Mouse (Mus musculus) heart, embryonic 11.5 days (tissue): ENCODE measurements around the gene Bnip2. TPM values are rescaled to one million over a fixed set of nuclear protein-coding genes. Genes with fewer than 3 reads are reported as not detected.

Experiments
- ATAC-seq: fragments of 200-750 bp; cut with Nextera tagmentation; replicated peaks from 2 replicates; pipeline ENCODE4 v1.8.0; 2017; ENCODE audit warnings: moderate library complexity; ENCODE audit not compliant: insufficient number of reproducible peaks, low FRiP score, low TSS enrichment
- H3K27ac ChIP-seq: fragments of 300-500 bp; sonication (generic); 2 replicates; pipeline ENCODE4 v1.5.1; 2014; ENCODE audit warnings: mild to moderate bottlenecking, low read depth, low read length
- H3K27me3 ChIP-seq: fragments of 300-500 bp; sonication (generic); 2 replicates; pipeline ENCODE4 v1.6.1; 2014; ENCODE audit warnings: mild to moderate bottlenecking, low read length, mixed read lengths; ENCODE audit not compliant: control insufficient read depth, insufficient read depth
- H3K36me3 ChIP-seq: fragments of 300-500 bp; sonication (generic); 2 replicates; pipeline ENCODE4 v1.6.1; 2014; ENCODE audit warnings: mild to moderate bottlenecking, low read length, moderate library complexity, mixed read lengths; ENCODE audit not compliant: control insufficient read depth, insufficient read depth
- H3K4me1 ChIP-seq: fragments of 300-500 bp; sonication (generic); 2 replicates; pipeline ENCODE4 v1.6.1; 2014; ENCODE audit warnings: low read length; ENCODE audit not compliant: control insufficient read depth, insufficient read depth
- H3K4me2 ChIP-seq: fragments of 300-500 bp; sonication (generic); 2 replicates; pipeline ENCODE4 v1.6.1; 2014; ENCODE audit warnings: mild to moderate bottlenecking, moderate library complexity
- H3K4me3 ChIP-seq: fragments of 300-500 bp; sonication (generic); 2 replicates; pipeline ENCODE4 v1.5.1; 2014; ENCODE audit warnings: low read depth, low read length
- H3K9ac ChIP-seq: fragments of 300-500 bp; sonication (generic); 2 replicates; pipeline ENCODE4 v1.6.1; 2014; ENCODE audit warnings: mild to moderate bottlenecking, low read depth, low read length, moderate library complexity
- H3K9me3 ChIP-seq: fragments of 300-500 bp; sonication (generic); replicated peaks from 2 replicates; pipeline ENCODE4 v1.6.1; 2016; ENCODE audit warnings: low read length; ENCODE audit not compliant: control insufficient read depth
- WGBS: fragments of 180-500 bp; shearing (Covaris S2); extraction: QIAGEN DNeasy Blood & Tissue Kit; methylation state at CpG from one replicate; pipeline ENCODE4 v1.1.7; 2014; ENCODE audit not compliant: insufficient replicate concordance; 5-methylcytosine and 5-hydroxymethylcytosine counted together
- polyA plus RNA-seq: library from polyadenylated mRNA; unstranded; fragments of >200 nt; fragmentation: Nextera tagmentation; extraction: Ambion mirVana; gene quantifications from 2 replicates; pipeline ENCODE4 v1.2.1, GENCODE M21; 2014

Gene Bnip2
- polyA plus RNA-seq, 1 experiment from 2014 or later: 124 TPM

DNA sequence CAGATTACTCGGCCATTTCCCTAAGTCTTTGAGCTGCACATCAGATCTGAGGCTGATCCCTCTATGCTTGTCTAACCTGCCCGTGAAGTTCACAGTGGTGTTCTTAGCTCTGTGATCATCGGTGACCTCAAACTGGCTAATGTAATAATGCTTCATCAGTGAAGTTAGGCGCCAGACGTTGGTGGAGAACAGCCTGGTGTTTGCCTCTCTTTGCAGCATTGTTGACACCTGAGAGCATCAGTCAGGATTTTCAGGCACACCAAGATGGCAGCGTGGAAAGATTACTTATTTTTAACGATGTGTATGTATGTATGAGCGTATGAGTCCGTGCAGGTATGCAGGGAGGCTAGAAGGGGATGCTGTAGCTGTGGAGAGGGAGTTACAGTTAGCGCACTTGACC is 3.2 kb upstream of the Bnip2 start:
- Histone ChIP-seq H3K9me3 (no peaks in the 10 kb centered on the region), H3K9ac (no peak overlapping the region), H3K27me3 (no peaks in the 10 kb centered on the region), H3K4me3 (no peak overlapping the region), H3K4me1 (peaks cover 10% of the 10 kb centered on the region), H3K4me2 (no peak overlapping the region), H3K36me3 (no peaks in the 10 kb centered on the region), H3K27ac (no peak overlapping the region)
- WGBS: 75% methylated on average over 10 of the region's 10 CpGs
- ATAC-seq: no peak

DNA sequence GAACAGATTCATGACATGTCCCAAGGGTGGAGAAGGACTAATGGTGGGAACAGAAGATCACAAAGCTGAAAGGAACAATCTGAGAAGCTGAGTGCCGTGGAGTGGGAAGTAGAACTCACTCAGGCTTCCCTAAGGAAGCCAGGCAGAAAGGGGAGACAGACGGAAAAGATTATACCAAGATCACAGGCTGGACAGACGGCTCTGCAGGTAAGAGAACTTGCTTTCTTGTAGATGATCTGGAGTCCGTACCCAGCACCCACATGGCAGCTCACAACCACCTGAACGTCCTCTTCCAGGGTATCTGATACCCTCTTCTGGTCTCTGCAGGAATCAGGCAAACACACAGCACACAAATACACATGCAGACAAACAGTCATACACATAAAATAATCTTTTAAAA is 2.7 kb upstream of the Bnip2 start:
- no peaks in the 10 kb centered on the region for H3K9me3 ChIP-seq
- no peaks in the 10 kb centered on the region for H3K27me3 ChIP-seq
- no peak overlapping the region for H3K9ac ChIP-seq
- peaks cover 10% of the 10 kb centered on the region for H3K4me1 ChIP-seq
- H3K4me2 ChIP-seq: no peak overlapping the region
- no peak overlapping the region for H3K27ac ChIP-seq
- no peaks in the 10 kb centered on the region for H3K36me3 ChIP-seq
- no peak overlapping the region for H3K4me3 ChIP-seq
- 74% methylated on average over 5 of the region's 5 CpGs for WGBS
- ATAC-seq: no peak

DNA sequence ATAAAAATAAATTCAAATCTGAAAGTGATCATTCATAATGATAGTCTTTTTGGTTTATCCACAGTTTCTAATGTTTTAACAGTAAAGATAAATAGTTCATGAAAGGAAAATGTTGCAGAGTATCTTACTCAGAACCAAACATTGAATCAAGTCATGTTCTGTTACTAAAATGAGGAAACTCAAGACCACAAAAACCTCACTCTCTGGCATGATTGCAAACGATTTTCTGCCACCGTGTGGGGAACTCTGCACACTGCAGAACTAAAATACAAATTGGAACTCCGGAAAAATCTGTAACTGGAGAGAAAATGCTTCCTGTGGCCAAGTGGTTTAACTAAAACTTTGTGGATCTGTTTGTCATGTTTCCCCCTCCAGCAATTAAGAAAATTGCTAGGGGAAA is 1.7 kb upstream of the Bnip2 start:
- Histone ChIP-seq H3K4me2 (no peak overlapping the region), H3K36me3 (no peaks in the 10 kb centered on the region), H3K9ac (no peak overlapping the region), H3K4me1 (peaks cover 16% of the 10 kb centered on the region), H3K27ac (no peak overlapping the region), H3K9me3 (no peaks in the 10 kb centered on the region), H3K4me3 (no peak overlapping the region), H3K27me3 (no peaks in the 10 kb centered on the region)
- 2% methylated on average over 3 of the region's 3 CpGs for WGBS
- no peak for ATAC-seq

DNA sequence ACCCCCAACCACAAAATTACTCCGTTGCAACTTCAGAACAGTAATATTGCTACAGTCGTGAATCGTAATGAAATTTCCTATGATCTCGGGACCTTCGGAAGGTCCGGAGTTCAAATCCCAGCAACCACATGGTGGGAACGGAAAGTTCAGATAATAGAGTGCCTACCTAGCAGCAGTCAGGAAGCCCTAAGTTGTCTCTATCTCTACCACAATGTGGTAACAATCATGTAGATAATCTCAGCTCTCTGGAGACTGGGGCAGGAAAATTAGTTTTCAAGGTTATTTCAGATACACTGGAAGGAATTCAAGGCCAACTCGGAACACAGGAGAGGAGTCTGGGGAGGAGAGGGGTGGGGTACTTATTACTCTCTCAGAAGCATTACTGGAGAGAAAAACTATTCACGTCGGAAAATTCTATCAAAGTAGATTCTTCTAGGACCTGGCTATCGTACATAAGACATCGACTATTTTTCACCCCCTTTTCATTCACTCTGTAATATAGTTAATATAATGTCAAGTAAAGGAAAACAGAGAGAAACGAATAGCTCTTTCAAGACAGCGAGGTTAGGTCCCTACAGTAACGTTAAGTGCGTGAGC is 462 bp upstream of the Bnip2 start:
- WGBS: 30% methylated on average over 16 of the region's 16 CpGs
- no peak for ATAC-seq

DNA sequence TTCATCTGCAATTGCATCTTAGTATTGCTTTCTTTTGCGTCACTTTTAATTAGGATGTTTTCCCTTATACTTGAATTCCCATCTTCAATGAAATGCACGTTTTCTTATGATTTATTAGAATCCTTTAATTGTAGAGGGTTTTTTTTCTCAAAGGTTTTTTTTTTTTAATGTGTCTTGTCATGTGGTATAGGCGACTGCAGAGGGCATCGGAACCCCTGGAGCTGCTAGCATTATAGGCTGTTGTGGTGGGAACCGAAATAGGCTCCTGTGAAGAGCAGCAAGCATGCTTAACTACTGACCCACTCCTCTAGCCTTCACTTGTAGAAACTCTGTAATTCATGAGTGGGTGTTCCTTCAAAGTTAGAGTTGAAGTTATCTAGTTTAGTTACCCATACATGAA is 1.1 kb downstream of the Bnip2 start:
- peak overlapping the region; percentile 99 for H3K4me3 ChIP-seq
- no peak overlapping the region; the same call in 1 of the 2 replicates for H3K9ac ChIP-seq
- H3K27me3 ChIP-seq: no peaks in the 10 kb centered on the region
- H3K4me1 ChIP-seq: peaks cover 19% of the 10 kb centered on the region
- peak overlapping the region; percentile 98; the same call in 1 of the 2 replicates for H3K27ac ChIP-seq
- WGBS: 19% methylated on average over 5 of the region's 5 CpGs
- H3K4me2 ChIP-seq: peak overlapping the region; percentile 70
- no peaks in the 10 kb centered on the region for H3K9me3 ChIP-seq
- no peaks in the 10 kb centered on the region for H3K36me3 ChIP-seq
- ATAC-seq: no peak

More for the DNA sequence above, 462 bp upstream of the Bnip2 start:
- Histone ChIP-seq H3K27ac (peak overlapping the region; percentile 98), H3K36me3 (no peaks in the 10 kb centered on the region), H3K9me3 (no peaks in the 10 kb centered on the region), H3K27me3 (no peaks in the 10 kb centered on the region), H3K4me1 (peaks cover 19% of the 10 kb centered on the region), H3K4me2 (peak overlapping the region; percentile 70), H3K9ac (peak overlapping the region; percentile 97), H3K4me3 (peak overlapping the region; percentile 99)

DNA sequence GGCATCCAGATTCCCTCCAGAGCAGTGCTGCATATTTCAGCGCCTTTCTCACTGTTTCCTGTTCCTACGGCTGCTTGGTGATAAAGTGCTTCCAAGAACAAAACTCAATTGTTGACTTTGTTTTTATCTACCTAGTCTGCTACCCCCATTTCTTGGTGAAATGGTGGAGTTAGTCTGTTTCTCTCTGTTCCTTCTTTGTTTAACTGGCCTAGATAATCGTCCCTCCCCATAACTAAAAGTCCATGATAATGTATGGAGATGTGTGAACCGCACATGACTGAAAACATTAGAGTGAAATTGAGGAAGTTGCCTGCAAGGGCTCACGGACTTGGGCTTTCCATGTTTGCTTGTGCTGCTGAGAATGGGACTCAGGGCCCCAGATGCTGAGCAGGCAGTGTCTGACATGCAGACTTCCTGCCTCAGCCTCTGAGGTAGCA is 3.6 kb downstream of the Bnip2 start:
- peak overlapping the region; percentile 39 for H3K4me2 ChIP-seq

DNA sequence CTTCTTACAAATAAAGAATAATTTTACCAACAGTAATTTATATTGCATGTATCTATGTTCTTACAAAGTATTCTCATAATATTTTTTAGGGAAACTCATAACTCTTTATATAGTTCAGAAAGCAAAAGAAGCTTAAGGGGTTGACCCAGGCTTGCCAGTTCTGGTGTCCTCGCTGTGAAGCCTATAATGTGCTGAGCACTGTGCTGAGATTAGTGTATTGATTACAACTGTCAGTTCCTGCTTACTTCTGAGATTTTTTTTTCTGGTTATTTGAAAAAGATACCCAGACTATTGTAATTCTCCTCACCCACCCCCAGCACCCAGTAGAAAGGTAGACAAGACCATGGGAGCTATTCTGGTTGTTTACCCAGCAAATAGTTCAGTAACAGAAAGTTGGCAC is 4.2 kb downstream of the Bnip2 start:
- peaks cover 12% of the 10 kb centered on the region for H3K36me3 ChIP-seq

More for the DNA sequence above, 3.6 kb downstream of the Bnip2 start:
- H3K27ac ChIP-seq: peak overlapping the region; percentile 77
- no peak overlapping the region for H3K4me3 ChIP-seq
- H3K9me3 ChIP-seq: no peaks in the 10 kb centered on the region
- no peaks in the 10 kb centered on the region for H3K27me3 ChIP-seq
- no peak for ATAC-seq
- peaks cover 19% of the 10 kb centered on the region for H3K4me1 ChIP-seq
- peaks cover 10% of the 10 kb centered on the region for H3K36me3 ChIP-seq
- WGBS: 50% methylated on average over 5 of the region's 5 CpGs
- no peak overlapping the region for H3K9ac ChIP-seq

DNA sequence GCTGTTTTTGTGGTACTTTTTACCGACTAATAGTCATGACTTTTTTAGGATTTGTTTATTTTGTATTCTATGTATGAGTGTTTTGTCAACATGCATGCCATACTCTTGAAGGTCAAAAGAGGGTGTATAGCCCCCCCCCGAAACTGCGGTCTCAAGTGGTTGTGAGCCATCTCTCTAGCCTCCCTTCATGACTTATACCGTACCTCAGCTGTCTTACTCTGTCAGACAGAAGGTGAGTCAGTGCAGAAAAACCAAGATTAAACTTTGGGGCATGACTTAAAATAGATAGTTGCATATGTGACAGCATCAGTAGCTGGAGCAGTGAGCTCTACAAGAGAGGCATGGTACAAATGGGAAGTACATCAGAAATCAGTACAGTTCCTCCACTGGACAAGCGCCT is 5.3 kb downstream of the Bnip2 start:
- no peak overlapping the region for H3K27ac ChIP-seq
- H3K4me1 ChIP-seq: peaks cover 16% of the 10 kb centered on the region
- H3K27me3 ChIP-seq: no peaks in the 10 kb centered on the region
- H3K9ac ChIP-seq: no peak overlapping the region
- peaks cover 22% of the 10 kb centered on the region for H3K36me3 ChIP-seq
- H3K9me3 ChIP-seq: no peaks in the 10 kb centered on the region
- H3K4me3 ChIP-seq: no peak overlapping the region
- WGBS: 87% methylated on average over 5 of the region's 5 CpGs
- ATAC-seq: no peak
- H3K4me2 ChIP-seq: no peak overlapping the region

More for the DNA sequence above, 4.2 kb downstream of the Bnip2 start:
- H3K4me3 ChIP-seq: no peak overlapping the region
- peak overlapping the region; percentile 77 for H3K27ac ChIP-seq
- WGBS: 66% methylated on average over 1 of the region's 1 CpGs
- no peak overlapping the region for H3K9ac ChIP-seq
- ATAC-seq: no peak
- H3K4me2 ChIP-seq: peak overlapping the region; percentile 9; the same call in 1 of the 2 replicates
- H3K27me3 ChIP-seq: no peaks in the 10 kb centered on the region
- H3K9me3 ChIP-seq: no peaks in the 10 kb centered on the region
- peaks cover 18% of the 10 kb centered on the region for H3K4me1 ChIP-seq

DNA sequence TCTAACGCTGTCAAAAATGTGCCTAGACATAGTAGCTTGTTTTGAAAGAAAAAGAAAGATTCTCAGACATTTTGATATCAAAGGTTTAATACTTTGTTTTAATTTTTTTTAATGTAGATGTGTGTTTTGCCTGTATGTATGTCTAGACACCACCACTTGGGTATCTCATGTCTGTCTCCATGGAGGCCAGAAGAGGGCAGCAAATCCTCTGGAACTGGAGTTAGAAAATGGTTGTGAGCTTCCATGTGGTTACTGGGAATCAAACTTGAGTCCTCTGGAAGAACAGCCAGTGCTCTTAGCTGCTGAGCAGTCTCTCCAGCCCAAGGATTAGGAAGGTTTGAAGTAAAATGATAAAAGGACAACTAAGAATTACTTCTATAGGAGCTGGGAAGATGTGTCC is 10.1 kb downstream of the Bnip2 start:
- Histone ChIP-seq H3K9ac (no peak overlapping the region), H3K36me3 (peaks cover 44% of the 10 kb centered on the region), H3K4me2 (no peak overlapping the region), H3K9me3 (no peaks in the 10 kb centered on the region), H3K27me3 (no peaks in the 10 kb centered on the region), H3K27ac (no peak overlapping the region), H3K4me3 (no peak overlapping the region), H3K4me1 (no peaks in the 10 kb centered on the region)
- no peak for ATAC-seq
- 73% methylated on average over 1 of the region's 1 CpGs for WGBS
